10 mouse cellular contexts compared by ENCODE assay signal in genomic region chr1:57213428-57213874, GRCm38 (mm10).
A peak's percentile ranks its signal among the peaks of the same experiment; 100 is the strongest.
DNase-seq lines count a peak whose midpoint lies in the region; ATAC-seq lines count a peak whose summit lies in the region.
"Had no signal": no experiment of that assay in that cellular context is flagged by ENCODE, and none has a peak within 500 bp of the region (broad histone marks: within the 10 kb centered on the region; RNA-seq: fewer than 3 reads in every experiment).

No protein-coding gene starts in this region.

- no peak for ATAC-seq in kidney, embryonic 16.5 days (ENCODE audit: low FRiP score, low TSS enrichment)
- ATAC-seq in embryonic facial prominence, embryonic 13.5 days (ENCODE audit: insufficient number of reproducible peaks, insufficient read depth, low FRiP score, low TSS enrichment, low read depth), result no peak
- ATAC-seq in monocyte, adult 5-6 weeks (replicated peaks; ENCODE audit: insufficient number of reproducible peaks, low FRiP score, low TSS enrichment, poor library complexity, severe bottlenecking), result no peak
- ATAC-seq: liver, embryonic 12.5 days had no signal

- peak overlapping the region; percentile 36; the same call in 1 of the 2 replicates for H3K4me2 ChIP-seq in kidney, embryonic 16.5 days (replicated peaks; ENCODE audit: low read depth, low read length)
- peak overlapping the region; percentile 47 for H3K4me2 ChIP-seq in embryonic facial prominence, embryonic 13.5 days
- H3K4me2 ChIP-seq: liver, embryonic 12.5 days had no signal

- no peaks in the 10 kb centered on the region for H3K27me3 ChIP-seq in kidney, embryonic 16.5 days (ENCODE audit: insufficient read depth, low read length)
- peaks cover 4% of the 10 kb centered on the region for H3K27me3 ChIP-seq in embryonic facial prominence, embryonic 13.5 days
- H3K27me3 ChIP-seq: liver, embryonic 12.5 days had no signal

- H3K9me3 ChIP-seq in kidney, embryonic 16.5 days (ENCODE audit: low read length), result no peaks in the 10 kb centered on the region
- H3K9me3 ChIP-seq in embryonic facial prominence, embryonic 13.5 days, result no peaks in the 10 kb centered on the region
- H3K9me3 ChIP-seq: liver, embryonic 12.5 days had no signal

- no peak overlapping the region for H3K9ac ChIP-seq in kidney, embryonic 16.5 days (replicated peaks; ENCODE audit: low read length)
- H3K9ac ChIP-seq in embryonic facial prominence, embryonic 13.5 days, result 0 out of 2 replicates have a peak overlapping the region, but pooled peaks have one; percentile 16
- H3K9ac ChIP-seq: liver, embryonic 12.5 days had no signal

- WGBS in kidney, embryonic 16.5 days, result 40% methylated on average over 16 of the region's 16 CpGs
- WGBS in embryonic facial prominence, embryonic 13.5 days, result 21% methylated on average over 16 of the region's 16 CpGs

- no peak overlapping the region for H3K4me3 ChIP-seq in kidney, embryonic 16.5 days (ENCODE audit: low read length)
- no peak overlapping the region for H3K4me3 ChIP-seq in embryonic facial prominence, embryonic 13.5 days
- H3K4me3 ChIP-seq: gastrocnemius, adult 2 months; liver, embryonic 12.5 days had no signal

- 0 out of 2 replicates have a peak, but pooled peaks cover 4% of the 10 kb centered on the region for H3K4me1 ChIP-seq in kidney, embryonic 16.5 days (ENCODE audit: insufficient read depth, low read length)
- peaks cover 25% of the 10 kb centered on the region for H3K4me1 ChIP-seq in embryonic facial prominence, embryonic 13.5 days
- H3K4me1 ChIP-seq: liver, embryonic 12.5 days had no signal

- H3K36me3 ChIP-seq in kidney, embryonic 16.5 days (ENCODE audit: insufficient read depth, low read length), result no peaks in the 10 kb centered on the region
- no peaks in the 10 kb centered on the region for H3K36me3 ChIP-seq in embryonic facial prominence, embryonic 13.5 days
- H3K36me3 ChIP-seq: liver, embryonic 12.5 days had no signal

- peak; percentile 14 for DNase-seq in adrenal gland, postnatal 10 days
- no peak for DNase-seq in adrenal gland, adult (ENCODE audit: inconsistent age in 2 of 2, low spot score in 1 of 2)
- no peak for DNase-seq in kidney, adult 9 months
- peak; percentile 49 for DNase-seq in mesoderm, embryonic 11.5 days (ENCODE audit: low read depth, low spot score)
- no peak for DNase-seq in layer of hippocampus, adult 8-10 months (ENCODE audit: low spot score in 2 of 2)
- DNase-seq: gastrocnemius, adult 2 months had no signal

- no peak overlapping the region for H3K27ac ChIP-seq in kidney, embryonic 16.5 days (ENCODE audit: low read length)
- H3K27ac ChIP-seq in embryonic facial prominence, embryonic 13.5 days, result peak overlapping the region; percentile 52; the same call in 1 of the 2 replicates
- H3K27ac ChIP-seq: gastrocnemius, adult 2 months; liver, embryonic 12.5 days had no signal

Comparison
In these comparisons a context has a peak if more than half of its experiments do, and no peak if none do; other contexts are left out.
1. DNase-seq: peak in adrenal gland, postnatal 10 days (single experiment) and mesoderm, embryonic 11.5 days (single experiment); none in adrenal gland, adult (0 of 2), kidney, adult 9 months (single experiment) and layer of hippocampus, adult 8-10 months (0 of 2).